Comparison of ENCODE assay signal across 23 mouse cellular contexts in genomic region chr1:176655487-176656333, GRCm38 (mm10).
DNase-seq lines count a peak whose midpoint lies in the region; ATAC-seq and TF ChIP-seq lines count a peak whose summit lies in the region.
"Had no signal": no experiment of that assay in that cellular context is flagged by ENCODE, and none has a peak within 500 bp of the region (broad histone marks: within the 10 kb centered on the region; RNA-seq: fewer than 3 reads in every experiment).

No protein-coding gene starts in this region.

- no peaks in the 10 kb centered on the region for H3K36me3 ChIP-seq in hindbrain, embryonic 15.5 days
- H3K36me3 ChIP-seq in hindbrain, embryonic 10.5 days: no peaks in the 10 kb centered on the region
- no peaks in the 10 kb centered on the region for H3K36me3 ChIP-seq in midbrain, postnatal 0 days (ENCODE audit: insufficient read depth, low read length)
- H3K36me3 ChIP-seq in midbrain, embryonic 13.5 days: no peaks in the 10 kb centered on the region
- H3K36me3 ChIP-seq in embryonic facial prominence, embryonic 10.5 days (replicated peaks): no peaks in the 10 kb centered on the region
- H3K36me3 ChIP-seq: forebrain, embryonic 10.5 days; heart, embryonic 12.5 days; intestine, embryonic 15.5 days; liver, embryonic 13.5 days; midbrain, embryonic 12.5 days had no signal

- 0 out of 2 replicates have a peak, but pooled peaks have one; percentile 54 for ATAC-seq in hindbrain, embryonic 15.5 days (ENCODE audit: low FRiP score, low read depth)
- ATAC-seq in midbrain, postnatal 0 days (ENCODE audit: low FRiP score): no peak
- ATAC-seq in midbrain, embryonic 13.5 days: no peak
- ATAC-seq: intestine, embryonic 15.5 days had no signal

- H3K4me3 ChIP-seq in hindbrain, embryonic 15.5 days: no peak overlapping the region
- no peak overlapping the region for H3K4me3 ChIP-seq in hindbrain, embryonic 10.5 days
- no peak overlapping the region for H3K4me3 ChIP-seq in midbrain, postnatal 0 days (ENCODE audit: low read depth, low read length)
- no peak overlapping the region for H3K4me3 ChIP-seq in midbrain, embryonic 13.5 days (replicated peaks)
- H3K4me3 ChIP-seq in embryonic facial prominence, embryonic 10.5 days: no peak overlapping the region
- H3K4me3 ChIP-seq: forebrain, embryonic 10.5 days; heart, embryonic 12.5 days; intestine, embryonic 15.5 days; liver, embryonic 13.5 days; midbrain, embryonic 12.5 days had no signal

- no peak overlapping the region for H3K4me2 ChIP-seq in hindbrain, embryonic 15.5 days
- no peak overlapping the region for H3K4me2 ChIP-seq in midbrain, postnatal 0 days (ENCODE audit: low read depth, low read length, poor library complexity, severe bottlenecking)
- H3K4me2 ChIP-seq in midbrain, embryonic 13.5 days (replicated peaks): no peak overlapping the region
- H3K4me2 ChIP-seq: heart, embryonic 12.5 days; intestine, embryonic 15.5 days; liver, embryonic 13.5 days; midbrain, embryonic 12.5 days had no signal

- H3K27me3 ChIP-seq in hindbrain, embryonic 15.5 days: no peaks in the 10 kb centered on the region
- no peaks in the 10 kb centered on the region for H3K27me3 ChIP-seq in hindbrain, embryonic 10.5 days (ENCODE audit: insufficient read depth, poor library complexity, severe bottlenecking)
- H3K27me3 ChIP-seq in midbrain, postnatal 0 days (ENCODE audit: insufficient read depth, low read length): no peaks in the 10 kb centered on the region
- H3K27me3 ChIP-seq in midbrain, embryonic 13.5 days: no peaks in the 10 kb centered on the region
- H3K27me3 ChIP-seq in embryonic facial prominence, embryonic 10.5 days (replicated peaks; ENCODE audit: low read depth, poor library complexity, severe bottlenecking): no peaks in the 10 kb centered on the region
- H3K27me3 ChIP-seq: heart, embryonic 12.5 days; intestine, embryonic 15.5 days; liver, embryonic 13.5 days; midbrain, embryonic 12.5 days had no signal

- H3K9me3 ChIP-seq in hindbrain, embryonic 15.5 days: no peaks in the 10 kb centered on the region
- H3K9me3 ChIP-seq in hindbrain, embryonic 10.5 days: no peaks in the 10 kb centered on the region
- no peaks in the 10 kb centered on the region for H3K9me3 ChIP-seq in midbrain, postnatal 0 days (ENCODE audit: low read length)
- H3K9me3 ChIP-seq in midbrain, embryonic 13.5 days: no peaks in the 10 kb centered on the region
- no peaks in the 10 kb centered on the region for H3K9me3 ChIP-seq in embryonic facial prominence, embryonic 10.5 days
- H3K9me3 ChIP-seq: forebrain, embryonic 10.5 days; heart, embryonic 12.5 days; intestine, embryonic 15.5 days; liver, embryonic 13.5 days; midbrain, embryonic 12.5 days had no signal

- WGBS in hindbrain, embryonic 15.5 days: 28% methylated on average over 3 of the region's 3 CpGs
- 63% methylated on average over 3 of the region's 3 CpGs for WGBS in hindbrain, embryonic 10.5 days
- 43% methylated on average over 3 of the region's 3 CpGs for whole genome bisulfite sequencing in midbrain, postnatal 0 days
- WGBS in midbrain, embryonic 13.5 days: 31% methylated on average over 3 of the region's 3 CpGs
- 76% methylated on average over 3 of the region's 3 CpGs for WGBS in embryonic facial prominence, embryonic 10.5 days

- no peak for DNase-seq in hindbrain, embryonic 10.5 days (ENCODE audit: low spot score)
- DNase-seq in midbrain, postnatal 0 days (ENCODE audit: low spot score): peak; percentile 70
- peak; percentile 59 to 64 for DNase-seq in cerebellum, postnatal 10 days
- no peak for DNase-seq in embryonic facial prominence, embryonic 10.5 days (ENCODE audit: low spot score)
- no peak for DNase-seq in retina, postnatal 1 day
- DNase-seq: adrenal gland, postnatal 25 days; gastrocnemius, postnatal 25 days; heart, adult 18-20 months; heart, postnatal 10 days; kidney, adult 9 months; kidney, postnatal 36 days; layer of hippocampus, postnatal 36 days; liver, embryonic 13.5 days; lung, adult 2 months; lung, postnatal 14 days; thymus, adult 18-20 months; thymus, postnatal 36 days had no signal

- no peak overlapping the region for H3K27ac ChIP-seq in hindbrain, embryonic 15.5 days (replicated peaks)
- no peak overlapping the region for H3K27ac ChIP-seq in hindbrain, embryonic 10.5 days
- H3K27ac ChIP-seq in midbrain, postnatal 0 days (ENCODE audit: low read depth, low read length): no peak overlapping the region
- no peak overlapping the region for H3K27ac ChIP-seq in midbrain, embryonic 13.5 days
- H3K27ac ChIP-seq in embryonic facial prominence, embryonic 10.5 days (replicated peaks): no peak overlapping the region
- H3K27ac ChIP-seq: forebrain, embryonic 10.5 days; intestine, embryonic 15.5 days; liver, embryonic 13.5 days; midbrain, embryonic 12.5 days had no signal

- no peak for TF ChIP-seq CTCF in midbrain, postnatal 0 days (IDR thresholded peaks at IDR 0.05)

- no peak overlapping the region for H3K9ac ChIP-seq in hindbrain, embryonic 15.5 days
- no peak overlapping the region for H3K9ac ChIP-seq in midbrain, postnatal 0 days (replicated peaks; ENCODE audit: low read length, poor library complexity, severe bottlenecking)
- H3K9ac ChIP-seq in midbrain, embryonic 13.5 days (replicated peaks): no peak overlapping the region
- H3K9ac ChIP-seq: heart, embryonic 12.5 days; intestine, embryonic 15.5 days; liver, embryonic 13.5 days; midbrain, embryonic 12.5 days had no signal

- 0 out of 2 replicates have a peak, but pooled peaks cover 4% of the 10 kb centered on the region for H3K4me1 ChIP-seq in hindbrain, embryonic 15.5 days (replicated peaks)
- H3K4me1 ChIP-seq in hindbrain, embryonic 10.5 days (replicated peaks): no peaks in the 10 kb centered on the region
- H3K4me1 ChIP-seq in midbrain, postnatal 0 days (ENCODE audit: insufficient read depth, low read length): no peaks in the 10 kb centered on the region; the same call in 1 of the 2 replicates
- H3K4me1 ChIP-seq in midbrain, embryonic 13.5 days (replicated peaks): no peaks in the 10 kb centered on the region
- H3K4me1 ChIP-seq in embryonic facial prominence, embryonic 10.5 days: no peaks in the 10 kb centered on the region
- H3K4me1 ChIP-seq: heart, embryonic 12.5 days; intestine, embryonic 15.5 days; liver, embryonic 13.5 days had no signal

Comparison
In these comparisons a context has a peak if more than half of its experiments do, and no peak if none do; other contexts are left out.
1. DNase-seq: peak in midbrain, postnatal 0 days (single experiment) and cerebellum, postnatal 10 days (2 of 2); none in hindbrain, embryonic 10.5 days (single experiment), embryonic facial prominence, embryonic 10.5 days (single experiment) and retina, postnatal 1 day (single experiment).